Mouse (Mus musculus): ENCODE measurements around the gene Fbxo46.

DNA sequence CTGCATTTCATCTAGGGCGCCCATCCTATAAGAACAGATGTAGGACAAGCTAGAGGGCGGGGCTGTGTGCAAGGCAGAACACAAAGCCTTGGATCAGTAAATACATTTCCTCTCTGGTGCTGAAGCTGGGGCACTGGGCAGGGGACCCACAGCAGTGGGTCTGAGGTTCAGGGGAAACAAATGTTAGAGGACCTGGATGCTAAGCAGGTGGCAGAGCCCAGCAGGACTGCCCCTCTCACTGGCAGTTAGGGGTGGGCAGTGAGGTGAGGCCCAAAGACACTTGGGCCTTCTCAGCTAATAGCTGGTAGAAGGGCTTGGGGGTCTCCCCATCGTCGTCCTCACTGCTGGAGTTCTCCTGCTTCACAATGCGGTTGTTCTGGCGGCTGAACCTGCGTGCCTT lies 20.8 kb upstream of the Fbxo46 start:
- TF ChIP-seq GATA1 (IDR thresholded peaks at IDR 0.05; ENCODE audit: borderline replicate concordance, low read length) (no peak), FLI1 (IDR thresholded peaks at IDR 0.05; ENCODE audit: low read length) (no peak)

All from megakaryocyte, embryonic 14.5 days (primary cell).